Mouse (Mus musculus) c-Kit-negative CD71-positive TER-119-positive erythroid progenitor cells, embryonic 14.5 days (primary cell): ENCODE results near the gene Nfkbie.

Experiments
- DNase-seq: peaks from one replicate; pipeline ENCODE4 v3.0.0-alpha.2; 2013; ENCODE audit warnings: low read depth, low spot score

Nfkbie gene

DNA sequence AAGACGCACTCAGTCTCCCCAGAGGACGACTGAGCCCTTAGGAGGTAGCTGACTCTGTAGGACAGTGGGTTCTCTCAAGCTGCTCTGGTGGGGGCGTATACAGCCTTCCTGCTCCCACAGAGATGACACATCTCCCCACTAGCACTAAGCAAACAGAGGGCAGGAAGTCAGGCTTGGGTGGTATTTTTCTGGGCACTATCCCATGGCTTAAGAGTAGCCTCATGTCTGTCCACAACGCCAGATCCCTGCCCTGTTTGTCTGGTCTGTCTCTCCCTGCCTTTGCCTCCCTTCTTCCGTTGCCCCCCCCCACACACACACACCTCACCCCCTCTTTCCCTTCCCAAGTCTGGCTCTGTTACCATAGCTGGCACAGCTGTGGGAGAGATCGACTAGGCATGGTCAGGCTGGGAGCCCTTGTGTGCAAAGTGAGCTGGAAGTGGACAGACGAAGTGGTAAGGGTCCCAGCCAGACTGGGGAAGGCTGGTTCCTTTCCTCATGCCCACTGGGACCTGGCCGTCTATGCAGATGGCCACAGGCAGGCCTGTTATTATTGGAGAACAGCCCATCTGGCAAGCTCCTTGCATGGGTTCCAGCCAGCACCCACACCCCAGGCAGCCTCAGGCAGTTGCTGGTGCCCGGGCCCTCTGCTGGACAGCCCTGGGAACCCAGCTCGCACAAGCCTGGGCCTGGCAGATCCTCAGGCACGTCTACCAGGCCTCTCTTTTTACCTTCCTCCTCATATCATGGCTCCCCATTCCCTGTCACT lies 41.3 kb downstream of the Nfkbie start:
- DNase-seq = no peak

DNA sequence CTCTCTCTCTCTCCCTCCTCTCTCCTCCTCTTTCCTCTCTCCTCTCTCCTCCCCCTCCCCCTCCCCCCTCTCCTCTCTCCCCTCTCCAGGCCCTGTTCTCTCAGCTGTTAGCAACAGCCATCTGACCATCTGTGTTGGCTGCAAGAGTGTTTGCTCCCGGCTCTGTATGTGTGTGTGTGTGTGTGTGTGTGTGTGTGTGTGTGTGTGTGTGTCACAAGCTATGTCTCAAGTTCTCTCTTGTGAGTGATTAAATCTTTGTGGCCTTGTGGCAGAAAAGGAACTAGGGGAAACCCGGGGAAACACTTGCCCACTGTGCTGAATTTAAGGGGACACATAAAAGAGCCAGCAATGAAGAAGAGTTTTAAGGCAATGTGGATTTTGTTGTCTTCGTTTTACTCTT lies 42.3 kb downstream of the Nfkbie start:
- DNase-seq = no peak

DNA sequence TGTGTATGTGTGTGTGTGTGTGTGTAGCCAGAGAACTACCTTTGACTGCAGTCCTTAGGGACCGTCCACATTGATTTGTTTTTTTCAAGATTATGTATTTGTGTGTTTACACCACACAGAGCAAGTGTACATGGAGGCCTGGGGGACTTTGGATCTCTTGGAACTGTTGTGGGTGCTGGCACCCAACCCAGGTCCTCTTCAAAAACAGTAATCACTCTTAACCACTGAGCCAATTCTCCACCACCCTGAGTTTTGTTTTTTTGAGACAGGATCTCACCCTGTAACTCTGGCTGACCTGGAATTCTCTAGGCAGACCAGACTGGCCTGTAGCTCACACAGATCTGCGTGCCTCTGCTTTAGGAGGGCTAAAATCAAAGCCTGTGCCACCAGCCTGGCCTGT lies 42.9 kb downstream of the Nfkbie start:
- no peak for DNase-seq

DNA sequence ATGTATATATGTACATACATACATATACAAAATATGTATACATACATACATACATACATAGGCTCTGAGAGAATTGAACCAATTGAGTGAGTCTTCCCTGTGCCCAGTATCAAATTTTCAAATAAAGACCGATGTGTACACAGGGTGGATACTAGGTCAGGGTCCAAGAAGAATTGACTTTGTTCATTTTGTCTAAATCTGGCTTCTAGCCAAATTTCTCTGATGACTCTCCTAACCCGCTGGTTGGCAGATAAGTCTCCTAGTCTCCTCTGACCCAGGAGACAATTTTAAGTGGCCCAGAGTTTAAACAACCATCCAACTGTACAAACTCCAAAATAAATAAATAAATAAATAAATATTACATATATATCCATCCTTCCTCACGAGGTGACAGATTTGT lies 43.4 kb downstream of the Nfkbie start:
- no peak for DNase-seq

DNA sequence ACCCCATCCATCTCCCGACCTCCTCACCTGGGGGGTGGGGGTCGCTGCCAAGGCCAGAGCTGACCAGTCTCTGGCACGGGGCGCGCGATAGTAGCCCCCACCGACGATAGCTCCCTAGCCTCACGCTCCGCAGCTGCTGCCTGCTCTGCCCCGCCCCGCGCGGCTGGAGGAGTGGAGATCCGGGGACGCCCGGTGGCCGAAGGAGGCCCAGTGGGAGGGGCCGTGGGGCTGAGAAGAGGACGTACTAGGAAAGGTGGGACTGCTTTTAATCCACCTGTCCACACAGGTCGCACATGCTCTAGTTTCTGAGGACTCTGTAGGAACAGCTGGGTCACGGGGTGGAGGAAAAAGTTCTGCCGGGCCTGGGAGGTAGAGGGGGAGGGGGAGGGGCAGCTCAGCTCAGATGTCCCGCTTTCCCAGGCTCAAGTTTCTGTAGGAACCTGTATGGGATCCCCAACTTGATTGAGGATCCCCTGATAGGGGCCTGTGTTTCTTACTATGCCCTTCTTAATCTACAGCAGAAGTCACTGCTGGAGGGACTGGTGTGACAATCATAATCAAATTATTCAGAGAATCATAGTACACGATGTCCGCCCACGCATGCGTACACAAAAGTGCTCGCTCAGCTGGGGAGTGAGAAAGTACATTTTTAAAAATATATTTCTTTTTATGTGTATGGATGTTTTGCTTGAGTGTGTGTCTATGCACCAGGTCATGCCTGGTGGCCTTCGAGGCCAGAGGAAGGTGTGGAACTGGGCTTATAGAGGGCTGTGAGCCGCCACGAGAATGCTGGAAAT lies 44.1 kb downstream of the Nfkbie start, which contains the start of gene Slc29a1:
Gene Slc29a1 (minus strand): TSS at position 161 of the 797 bp plus-strand sequence.
- no peak for DNase-seq

DNA sequence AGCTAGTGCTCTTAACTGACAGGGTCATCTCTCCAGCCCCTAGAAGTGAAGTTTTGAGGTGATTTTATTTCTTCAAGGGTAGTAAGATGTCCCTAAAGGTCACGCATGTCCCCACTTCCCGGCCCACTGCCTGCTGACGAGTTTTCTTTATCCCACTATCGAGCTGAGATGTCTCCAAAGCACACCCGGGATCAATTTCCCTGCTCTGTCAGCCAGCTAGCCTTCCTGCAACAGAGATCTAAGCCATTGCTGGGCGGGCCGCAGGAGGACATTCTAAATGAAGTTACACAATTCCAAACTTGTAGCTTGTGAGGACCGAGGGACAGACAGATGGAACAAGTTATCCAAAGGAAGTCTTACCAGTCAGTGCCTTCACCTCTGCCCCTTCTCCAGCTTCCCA lies 44.8 kb downstream of the Nfkbie start:
- DNase-seq = no peak

DNA sequence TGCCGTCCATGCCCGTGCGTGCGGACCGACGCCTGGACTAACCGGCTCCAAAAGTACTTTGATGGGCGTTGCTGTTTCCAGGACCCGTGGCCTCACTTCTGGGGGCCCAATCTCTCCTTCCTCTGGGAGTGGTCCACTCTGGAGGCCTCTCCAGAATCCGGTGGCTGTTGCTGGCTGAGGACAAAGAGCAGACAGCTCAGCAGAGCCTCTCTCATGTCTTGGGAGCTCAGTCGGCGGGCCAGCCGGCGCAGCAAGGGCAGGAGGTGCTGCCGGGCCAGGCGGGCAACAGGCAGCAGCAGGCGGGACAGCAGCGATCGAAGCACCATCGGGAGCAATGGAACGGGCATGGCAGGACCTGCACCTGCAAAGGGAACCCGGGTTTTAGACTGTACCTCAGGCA lies 45.8 kb downstream of the Nfkbie start:
- no peak for DNase-seq

DNA sequence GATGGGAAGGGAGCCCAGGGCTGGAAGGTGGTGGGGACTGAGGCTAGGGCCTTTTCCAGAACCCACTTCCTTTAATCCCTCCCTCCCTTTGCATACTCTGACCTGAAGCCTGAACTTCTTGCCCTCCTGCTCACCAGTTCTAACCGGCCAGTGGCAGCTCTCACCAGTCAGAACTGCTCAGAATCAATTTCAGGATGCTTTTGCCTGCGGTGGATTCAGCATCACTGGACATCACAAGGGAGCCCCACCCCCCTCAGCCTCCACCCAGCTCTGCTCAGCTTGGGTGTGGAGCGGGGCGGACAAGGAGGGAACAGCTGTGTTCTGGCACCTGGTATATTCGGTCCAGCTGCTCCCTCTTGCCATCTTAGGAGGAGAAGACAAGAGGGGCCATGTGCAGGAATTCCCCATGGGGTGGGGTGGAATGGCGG lies 46.4 kb downstream of the Nfkbie start, which contains the start of gene Mymx:
Gene Mymx (minus strand): TSS at position 226 of the 428 bp plus-strand sequence.
- DNase-seq = no peak

DNA sequence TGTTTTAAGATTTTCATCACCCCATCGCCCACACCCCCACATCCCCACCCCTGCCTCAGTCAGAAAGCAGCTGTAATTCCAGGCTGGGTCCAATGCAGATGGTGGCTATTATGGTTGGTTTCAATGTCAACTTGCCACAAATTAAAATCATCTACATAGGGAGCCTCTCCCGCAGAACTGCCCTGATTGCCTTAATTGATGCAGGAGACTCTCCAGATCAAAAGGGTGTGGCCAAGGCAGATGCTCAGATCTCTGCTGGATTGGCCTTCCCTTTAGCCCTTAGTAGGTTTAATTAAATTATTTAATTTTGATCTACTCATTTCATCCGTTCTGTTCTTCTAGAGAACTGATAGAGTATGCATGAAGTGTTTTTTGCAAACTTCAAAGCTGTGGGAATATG lies 47.5 kb downstream of the Nfkbie start:
- no peak for DNase-seq

DNA sequence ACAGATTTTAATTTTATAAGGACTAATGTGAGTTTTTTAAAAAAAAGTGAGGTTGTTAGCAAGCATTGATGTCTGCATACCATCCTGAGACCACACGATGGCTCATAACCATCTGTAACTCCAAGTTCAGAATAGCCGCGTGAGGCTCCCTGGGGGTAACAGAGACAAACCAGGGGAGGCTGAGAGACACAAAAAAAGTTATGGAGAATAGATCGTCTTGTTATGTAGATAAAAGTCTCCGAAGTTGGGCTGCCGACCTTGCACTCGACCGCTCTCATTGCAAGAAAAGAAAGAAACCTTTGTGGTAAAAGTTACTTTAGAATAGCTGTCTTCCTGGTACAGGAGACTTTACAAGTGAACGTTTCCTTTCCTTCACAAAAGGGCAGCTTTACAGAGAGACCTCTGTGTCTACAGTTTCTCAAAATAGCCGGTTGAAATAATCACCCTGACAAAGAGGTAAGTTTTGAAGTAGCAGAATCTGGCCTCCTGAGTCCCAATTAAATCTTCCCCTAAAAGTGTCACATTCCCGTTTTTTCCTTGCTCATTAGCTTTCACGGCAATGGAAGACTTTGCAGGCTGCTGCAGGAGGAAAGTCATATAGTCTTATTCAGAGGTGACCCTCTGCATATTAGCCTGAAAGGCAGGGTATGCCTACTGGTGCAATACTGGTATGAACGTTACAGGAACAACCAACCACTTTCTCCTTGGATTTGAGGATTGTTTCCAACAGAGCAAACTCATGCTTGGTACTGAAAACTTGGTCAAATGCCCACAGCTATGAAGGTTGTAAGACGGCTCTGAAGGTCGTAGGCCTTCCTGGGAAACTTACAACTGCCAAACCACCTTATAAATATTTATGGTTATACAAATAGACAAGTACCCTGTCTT lies 51.7 kb downstream of the Nfkbie start:
- DNase-seq = no peak

DNA sequence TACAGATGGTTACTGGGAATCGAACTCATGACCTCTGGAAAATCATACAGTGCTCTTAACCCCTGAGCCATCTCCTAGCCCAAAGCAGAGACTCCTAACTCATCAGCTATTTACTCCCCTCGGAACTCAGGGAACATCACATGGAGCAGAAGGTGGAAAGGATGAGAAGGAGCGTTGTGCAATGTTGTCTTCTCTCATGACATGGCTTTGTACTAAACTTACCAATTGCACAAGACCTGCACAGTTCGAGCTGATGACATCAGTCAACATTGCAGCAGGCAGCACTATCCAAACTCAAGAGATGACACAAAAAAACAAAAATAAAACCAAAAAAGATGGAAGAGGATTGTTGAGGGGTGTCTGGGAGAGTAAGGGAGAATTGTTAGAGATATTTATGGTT lies 52.9 kb downstream of the Nfkbie start:
- no peak for DNase-seq

DNA sequence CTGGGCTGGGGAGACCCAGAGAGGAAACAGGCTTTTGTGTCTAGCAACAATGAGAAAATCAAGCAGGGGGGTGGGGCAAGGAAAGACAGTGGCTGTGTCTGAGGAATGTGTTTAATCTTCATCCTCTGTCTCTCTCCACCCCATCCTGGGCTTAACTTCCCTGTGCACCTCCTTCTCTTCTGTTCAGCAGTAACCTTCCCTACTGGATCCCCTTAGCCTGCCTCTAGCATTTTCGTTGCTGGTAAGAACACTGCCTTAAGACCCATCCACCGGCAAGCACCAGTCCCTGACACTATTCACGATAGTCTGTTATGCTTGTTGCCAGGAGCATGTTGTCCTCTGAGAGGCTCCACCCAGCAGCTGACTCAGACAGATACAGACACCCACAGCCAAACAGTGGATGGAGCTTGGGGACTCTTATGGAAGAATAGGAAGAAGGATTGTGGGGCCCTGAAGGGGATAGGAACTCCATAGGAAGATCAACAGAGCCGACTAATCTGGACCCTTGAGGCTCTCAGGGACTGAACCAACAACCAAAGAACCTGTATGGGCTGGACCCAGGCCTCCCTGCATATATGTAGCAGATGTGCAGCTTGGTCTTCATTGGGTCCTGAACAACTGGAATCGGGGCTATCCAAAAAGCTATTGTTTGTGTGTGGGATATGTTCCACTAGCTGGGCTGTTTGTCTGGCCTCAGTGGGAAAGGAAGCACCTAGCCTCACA lies 54.8 kb downstream of the Nfkbie start:
- DNase-seq = no peak

DNA sequence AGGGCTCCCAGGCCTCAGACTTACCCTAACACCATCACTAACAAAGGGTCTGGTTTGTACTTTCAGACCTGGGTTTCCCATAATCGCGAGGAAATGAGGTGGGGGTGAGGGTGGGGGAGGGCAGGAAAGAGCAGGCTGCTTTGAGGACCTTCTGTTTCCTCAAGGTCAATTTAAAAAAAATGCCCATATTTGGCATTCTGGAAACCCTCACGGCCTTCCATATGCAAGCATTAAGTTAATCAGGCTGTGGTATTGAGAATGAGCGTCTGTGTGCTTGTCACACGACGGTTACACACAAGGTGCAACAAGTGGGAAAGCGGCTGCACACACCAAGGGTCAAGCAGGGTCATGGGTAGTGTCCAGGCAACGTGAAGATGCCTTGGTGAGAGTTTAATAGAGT lies 56.5 kb downstream of the Nfkbie start:
- DNase-seq = no peak
